Mouse (Mus musculus) heart, embryonic 13.5 days (tissue): ENCODE results near the gene Retreg3. TPM values are rescaled to one million over a fixed set of nuclear protein-coding genes. Genes with fewer than 3 reads are reported as not detected.
"Not testable (repeated sequence)": the region's sequence is repeated elsewhere in the genome, so short reads cannot be mapped to it uniquely, and the experiment has no call there.

Source experiments
- ATAC-seq: fragments of 200-750 bp; cut with Nextera tagmentation; 2 replicates; pipeline ENCODE4 v1.8.0; 2017; ENCODE audit warnings: moderate TSS enrichment; ENCODE audit not compliant: insufficient number of reproducible peaks, low FRiP score, low TSS enrichment; ENCODE audit errors: extremely low read depth
- H3K27ac ChIP-seq: fragments of 300-500 bp; sonication (generic); replicated peaks from 2 replicates; pipeline ENCODE4 v1.5.1; 2015; ENCODE audit warnings: moderate library complexity, mild to moderate bottlenecking, inconsistent platforms
- H3K27me3 ChIP-seq: fragments of 300-500 bp; sonication (generic); replicated peaks from 2 replicates; pipeline ENCODE4 v1.6.1; 2015; ENCODE audit warnings: mild to moderate bottlenecking, inconsistent platforms
- H3K36me3 ChIP-seq: fragments of 300-500 bp; sonication (generic); 2 replicates; pipeline ENCODE4 v1.6.1; 2015; ENCODE audit warnings: mild to moderate bottlenecking, inconsistent platforms
- H3K4me1 ChIP-seq: fragments of 300-500 bp; sonication (generic); 2 replicates; pipeline ENCODE4 v1.6.1; 2015; ENCODE audit warnings: inconsistent platforms
- H3K4me2 ChIP-seq: fragments of 300-500 bp; sonication (generic); 2 replicates; pipeline ENCODE4 v1.6.1; 2015; ENCODE audit warnings: inconsistent platforms, mild to moderate bottlenecking, moderate library complexity
- H3K4me3 ChIP-seq: fragments of 300-500 bp; sonication (generic); 2 replicates; pipeline ENCODE4 v1.5.1; 2015; ENCODE audit warnings: moderate library complexity, mild to moderate bottlenecking, inconsistent platforms
- H3K9ac ChIP-seq: fragments of 300-500 bp; sonication (generic); 2 replicates; pipeline ENCODE4 v1.6.1; 2015; ENCODE audit warnings: inconsistent platforms, mild to moderate bottlenecking, moderate library complexity
- H3K9me3 ChIP-seq: fragments of 300-500 bp; sonication (generic); 2 replicates; pipeline ENCODE4 v1.6.1; 2016; ENCODE audit warnings: inconsistent platforms
- WGBS: fragments of 180-500 bp; shearing (Covaris S2); methylation state at CpG from one replicate; pipeline ENCODE4 v1.1.7; 2015; ENCODE audit warnings: mixed read lengths; 5-methylcytosine and 5-hydroxymethylcytosine counted together
- polyA plus RNA-seq: library from polyadenylated mRNA; unstranded; fragments of >200 nt; fragmentation: Nextera tagmentation; extraction: Ambion mirVana; gene quantifications from 2 replicates; pipeline ENCODE4 v1.2.1, GENCODE M21; 2015

The Retreg3 gene
- polyA plus RNA-seq, 1 experiment from 2014 or later = 12.0 TPM

- 83% methylated on average over 15 of the region's 15 CpGs for WGBS
- no peak for ATAC-seq
- Histone ChIP-seq H3K4me3 (no peak overlapping the region), H3K36me3 (peaks cover 55% of the 10 kb centered on the region), H3K27me3 (peaks cover 52% of the 10 kb centered on the region), H3K9ac (no peak overlapping the region), H3K27ac (no peak overlapping the region), H3K9me3 (no peaks in the 10 kb centered on the region), H3K4me1 (peaks cover 15% of the 10 kb centered on the region), H3K4me2 (no peak overlapping the region)
Measured at GRCm38 (mm10) chr11:101161551-101161950, 41.9 kb upstream of the Retreg3 start.

- ATAC-seq, H3K4me2 ChIP-seq, H3K9me3 ChIP-seq, H3K9ac ChIP-seq, H3K27ac ChIP-seq, H3K4me3 ChIP-seq: not testable (repeated sequence)
- peaks cover 19% of the 10 kb centered on the region for H3K4me1 ChIP-seq
- 76% methylated on average over 7 of the region's 8 CpGs for WGBS
- peaks cover 51% of the 10 kb centered on the region for H3K27me3 ChIP-seq
- H3K36me3 ChIP-seq = peaks cover 50% of the 10 kb centered on the region
Measured at GRCm38 (mm10) chr11:101160981-101161505, 41.4 kb upstream of the Retreg3 start.

- 66% methylated on average over 10 of the region's 10 CpGs for WGBS
- H3K4me3 ChIP-seq, ATAC-seq, H3K27ac ChIP-seq, H3K4me2 ChIP-seq, H3K9ac ChIP-seq, H3K9me3 ChIP-seq: not testable (repeated sequence)
- Histone ChIP-seq H3K36me3 (peaks cover 41% of the 10 kb centered on the region), H3K27me3 (peaks cover 43% of the 10 kb centered on the region), H3K4me1 (peaks cover 22% of the 10 kb centered on the region)
Measured at GRCm38 (mm10) chr11:101160151-101160550, 40.5 kb upstream of the Retreg3 start.

- peak; percentile 67 for ATAC-seq
- Histone ChIP-seq H3K36me3 (no peaks in the 10 kb centered on the region), H3K4me1 (peaks cover 12% of the 10 kb centered on the region), H3K9me3 (no peaks in the 10 kb centered on the region), H3K27ac (peak within 1 kb of the TSS; percentile 64), H3K4me3 (peak within 1 kb of the TSS; percentile 55), H3K4me2 (peak within 1 kb of the TSS; percentile 89), H3K9ac (peak within 1 kb of the TSS; percentile 82), H3K27me3 (peaks cover 13% of the 10 kb centered on the region; the same call in 1 of the 2 replicates)
- 2% methylated on average over 36 of the region's 36 CpGs for WGBS
Measured at GRCm38 (mm10) chr11:101155728-101156371, 36.2 kb upstream of the Retreg3 start, which contains the start of gene Tubg2. Tubg2 (plus strand) TSS chr11:101155907.

- peaks cover 12% of the 10 kb centered on the region for H3K4me1 ChIP-seq
- no peaks in the 10 kb centered on the region for H3K9me3 ChIP-seq
- 64% methylated on average over 6 of the region's 6 CpGs for WGBS
- H3K36me3 ChIP-seq = no peaks in the 10 kb centered on the region
- no peak overlapping the region for H3K27ac ChIP-seq
- no peak overlapping the region; the same call in 1 of the 2 replicates for H3K4me3 ChIP-seq
- peak overlapping the region; percentile 82; the same call in 1 of the 2 replicates for H3K9ac ChIP-seq
- peaks cover 13% of the 10 kb centered on the region; the same call in 1 of the 2 replicates for H3K27me3 ChIP-seq
- no peak for ATAC-seq
- H3K4me2 ChIP-seq = peak overlapping the region; percentile 89
Measured at GRCm38 (mm10) chr11:101155151-101155550, 35.5 kb upstream of the Retreg3 start.

- Histone ChIP-seq H3K9ac (no peak overlapping the region), H3K4me2 (no peak overlapping the region), H3K4me3 (no peak overlapping the region)
Measured at GRCm38 (mm10) chr11:101154648-101155047, 35.0 kb upstream of the Retreg3 start.

GRCm38 (mm10) chr11:101152825-101153224 lies 33.1 kb upstream of the Retreg3 start:
- WGBS = 74% methylated on average over 1 of the region's 1 CpGs
- Histone ChIP-seq H3K36me3 (no peaks in the 10 kb centered on the region), H3K4me2 (no peak overlapping the region), H3K27ac (no peak overlapping the region), H3K9me3 (no peaks in the 10 kb centered on the region), H3K27me3 (peaks cover 10% of the 10 kb centered on the region; the same call in 1 of the 2 replicates), H3K4me3 (no peak overlapping the region), H3K9ac (no peak overlapping the region), H3K4me1 (peaks cover 25% of the 10 kb centered on the region)
- ATAC-seq = no peak

More at GRCm38 (mm10) chr11:101154648-101155047, 35.0 kb upstream of the Retreg3 start:
- Histone ChIP-seq H3K27me3 (peaks cover 12% of the 10 kb centered on the region; the same call in 1 of the 2 replicates), H3K9me3 (no peaks in the 10 kb centered on the region), H3K27ac (no peak overlapping the region), H3K36me3 (no peaks in the 10 kb centered on the region), H3K4me1 (peaks cover 15% of the 10 kb centered on the region)
- no peak for ATAC-seq

- no peak overlapping the region for H3K27ac ChIP-seq
- peaks cover 22% of the 10 kb centered on the region for H3K4me1 ChIP-seq
- H3K9ac ChIP-seq = no peak overlapping the region
- H3K4me3 ChIP-seq = no peak overlapping the region
- ATAC-seq = no peak
- H3K27me3 ChIP-seq = no peaks in the 10 kb centered on the region
- no peaks in the 10 kb centered on the region for H3K36me3 ChIP-seq
- no peaks in the 10 kb centered on the region for H3K9me3 ChIP-seq
- 41% methylated on average over 2 of the region's 2 CpGs for WGBS
- H3K4me2 ChIP-seq = no peak overlapping the region
Measured at GRCm38 (mm10) chr11:101151063-101151462, 31.4 kb upstream of the Retreg3 start.

- Histone ChIP-seq H3K27ac (peak overlapping the region; percentile 52), H3K9me3 (no peaks in the 10 kb centered on the region), H3K27me3 (no peaks in the 10 kb centered on the region), H3K4me3 (no peak overlapping the region), H3K9ac (peak overlapping the region; percentile 57; the same call in 1 of the 2 replicates), H3K4me2 (no peak overlapping the region), H3K36me3 (no peaks in the 10 kb centered on the region), H3K4me1 (peaks cover 13% of the 10 kb centered on the region)
- 45% methylated on average over 9 of the region's 9 CpGs for WGBS
- ATAC-seq = no peak
Measured at GRCm38 (mm10) chr11:101149178-101150105, 29.7 kb upstream of the Retreg3 start.

- Histone ChIP-seq H3K4me2 (no peak overlapping the region), H3K27ac (peak overlapping the region; percentile 52; the same call in 1 of the 2 replicates), H3K4me3 (no peak overlapping the region), H3K27me3 (no peaks in the 10 kb centered on the region), H3K4me1 (peaks cover 17% of the 10 kb centered on the region), H3K36me3 (no peaks in the 10 kb centered on the region), H3K9me3 (no peaks in the 10 kb centered on the region), H3K9ac (peak overlapping the region; percentile 57; the same call in 1 of the 2 replicates)
- ATAC-seq = no peak
- 69% methylated on average over 10 of the region's 10 CpGs for WGBS
Measured at GRCm38 (mm10) chr11:101148751-101149150, 29.1 kb upstream of the Retreg3 start.

GRCm38 (mm10) chr11:101146377-101146776 lies 26.7 kb upstream of the Retreg3 start:
- WGBS = 39% methylated on average over 10 of the region's 10 CpGs
- Histone ChIP-seq H3K27ac (no peak overlapping the region), H3K9ac (no peak overlapping the region), H3K9me3 (no peaks in the 10 kb centered on the region), H3K4me1 (peaks cover 29% of the 10 kb centered on the region), H3K27me3 (no peaks in the 10 kb centered on the region), H3K4me2 (no peak overlapping the region), H3K4me3 (no peak overlapping the region), H3K36me3 (no peaks in the 10 kb centered on the region)
- no peak for ATAC-seq
